Mouse (Mus musculus) lung, embryonic 15.5 days (tissue): ENCODE measurements around the gene Duxbl3. TPM values are rescaled to one million over a fixed set of nuclear protein-coding genes. Genes with fewer than 3 reads are reported as not detected.
"Not testable (repeated sequence)": the region's sequence is repeated elsewhere in the genome, so short reads cannot be mapped to it uniquely, and the experiment has no call there.

Source experiments
- ATAC-seq: fragments of 200-750 bp; cut with Nextera tagmentation; 2 replicates; pipeline ENCODE4 v1.8.0; 2017; ENCODE audit warnings: moderate number of reproducible peaks, borderline replicate concordance; ENCODE audit not compliant: low FRiP score, low TSS enrichment; ENCODE audit errors: extremely low read depth
- H3K27ac ChIP-seq: fragments of 300-500 bp; sonication (generic); 2 replicates; pipeline ENCODE4 v1.5.1; 2015; ENCODE audit warnings: moderate library complexity, mild to moderate bottlenecking, inconsistent platforms
- H3K27me3 ChIP-seq: fragments of 300-500 bp; sonication (generic); 2 replicates; pipeline ENCODE4 v1.6.1; 2015; ENCODE audit warnings: inconsistent platforms
- H3K36me3 ChIP-seq: fragments of 300-500 bp; sonication (generic); 2 replicates; pipeline ENCODE4 v1.6.1; 2015; ENCODE audit warnings: inconsistent platforms
- H3K4me1 ChIP-seq: fragments of 300-500 bp; sonication (generic); 2 replicates; pipeline ENCODE4 v1.6.1; 2015; ENCODE audit warnings: inconsistent platforms
- H3K4me2 ChIP-seq: fragments of 300-500 bp; sonication (generic); 2 replicates; pipeline ENCODE4 v1.6.1; 2015; ENCODE audit warnings: inconsistent platforms, mild to moderate bottlenecking, moderate library complexity
- H3K4me3 ChIP-seq: fragments of 300-500 bp; sonication (generic); 2 replicates; pipeline ENCODE4 v1.5.1; 2015; ENCODE audit warnings: mild to moderate bottlenecking, inconsistent platforms
- H3K9ac ChIP-seq: fragments of 300-500 bp; sonication (generic); 2 replicates; pipeline ENCODE4 v1.6.1; 2015; ENCODE audit warnings: inconsistent platforms
- H3K9me3 ChIP-seq: fragments of 300-500 bp; sonication (generic); 2 replicates; pipeline ENCODE4 v1.6.1; 2016; ENCODE audit warnings: inconsistent platforms
- WGBS: fragments of 180-500 bp; shearing (Covaris S2); methylation state at CpG from one replicate; pipeline ENCODE4 v1.1.7; 2015; 5-methylcytosine and 5-hydroxymethylcytosine counted together
- polyA plus RNA-seq: library from polyadenylated mRNA; unstranded; fragments of >200 nt; fragmentation: Nextera tagmentation; extraction: Ambion mirVana; gene quantifications from 2 replicates; pipeline ENCODE4 v1.2.1, GENCODE M21; 2015

Duxbl3 gene
- 1.7 and 1.8 TPM in 2 replicates for polyA plus RNA-seq

DNA sequence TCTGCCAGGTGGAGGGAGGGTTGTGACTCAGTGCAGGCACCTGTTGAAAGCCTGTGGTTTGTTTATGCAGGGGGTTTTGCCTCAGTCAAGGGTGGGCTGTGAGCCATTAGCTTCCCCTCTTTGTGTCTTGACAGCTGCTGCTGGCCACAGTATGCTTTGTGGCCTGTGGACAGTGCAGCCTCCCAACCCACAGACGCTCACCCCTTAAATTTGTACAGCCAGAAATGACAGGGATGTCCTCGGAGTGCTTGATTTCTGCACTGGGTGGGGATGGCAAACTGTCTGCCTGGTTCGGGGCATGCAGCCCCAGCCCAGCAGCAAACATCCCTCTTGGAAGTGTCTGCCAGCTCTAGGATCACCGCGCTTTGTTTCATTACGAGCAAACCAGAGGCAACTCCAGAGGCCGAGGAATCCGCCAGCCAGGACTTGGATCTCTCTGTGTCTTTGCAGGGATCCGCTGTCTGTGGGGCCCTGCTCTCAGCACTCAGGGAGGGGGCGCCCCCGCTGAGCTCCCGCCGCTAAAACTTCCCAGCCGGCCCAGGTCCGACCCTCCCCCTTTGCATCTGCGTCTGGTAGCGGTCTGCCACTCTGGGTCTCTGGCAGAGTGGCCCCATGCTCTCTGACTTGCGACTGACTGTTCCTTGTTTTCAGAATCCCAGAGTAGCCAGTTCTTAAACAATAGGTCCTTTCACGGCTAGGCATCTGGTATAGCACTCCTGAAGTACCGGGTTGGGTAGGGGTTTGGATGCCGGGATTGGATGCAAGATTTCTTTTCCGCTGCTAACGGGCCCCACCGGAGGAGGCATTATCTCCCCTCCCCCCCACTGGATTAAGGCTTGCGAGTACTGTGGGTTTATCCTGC lies at the start of gene Duxbl3:
Gene Duxbl3 (plus strand): TSS at position 207 of the 862 bp plus-strand sequence.
- H3K27me3 ChIP-seq, H3K4me3 ChIP-seq, H3K9ac ChIP-seq, H3K9me3 ChIP-seq, H3K4me2 ChIP-seq, H3K36me3 ChIP-seq, H3K27ac ChIP-seq, H3K4me1 ChIP-seq: not testable (repeated sequence)
- WGBS: no CpG with 5 or more reads among the region's 25 CpGs
- ATAC-seq: peak; percentile 76

DNA sequence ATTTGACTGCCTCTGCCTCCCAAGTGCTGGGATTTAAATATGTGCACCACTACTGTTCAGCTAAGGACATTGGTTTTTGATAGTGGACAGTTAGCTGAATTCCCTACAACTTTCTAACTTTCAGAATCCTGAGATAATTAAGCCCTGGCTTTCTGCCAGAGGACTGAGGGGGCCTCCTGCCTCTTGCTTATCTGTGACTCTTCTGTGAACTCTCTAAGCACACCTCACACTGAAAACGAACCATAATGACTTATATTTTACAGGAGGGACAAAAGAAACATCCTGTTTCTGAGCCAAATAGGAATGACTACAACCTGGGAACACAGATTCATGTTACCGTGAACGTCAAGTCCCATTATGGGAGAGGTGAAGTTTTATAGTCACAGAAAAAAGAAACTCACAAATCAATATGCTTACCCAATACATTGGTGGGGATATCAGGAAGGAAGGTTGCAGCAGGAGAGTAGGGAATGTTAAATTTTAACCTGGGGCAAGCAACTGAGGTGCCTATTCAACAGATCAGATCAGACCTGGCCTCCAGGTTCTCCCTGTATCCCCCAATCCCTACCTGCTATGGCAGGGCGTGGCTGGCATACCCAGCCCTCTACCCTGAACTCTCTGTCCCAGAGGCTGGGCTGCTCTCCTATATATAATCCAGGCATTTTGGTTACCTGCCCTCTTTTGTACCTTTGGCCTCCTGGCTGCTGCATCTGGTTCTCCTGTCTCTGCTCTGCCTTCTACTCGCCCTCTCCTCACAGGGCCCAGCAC lies 41.3 kb upstream of the Duxbl3 start:
- ATAC-seq, H3K9me3 ChIP-seq, H3K4me3 ChIP-seq, H3K27me3 ChIP-seq, H3K4me2 ChIP-seq, H3K4me1 ChIP-seq, H3K36me3 ChIP-seq, H3K27ac ChIP-seq, H3K9ac ChIP-seq: not testable (repeated sequence)
- WGBS: no CpG with 5 or more reads among the region's 5 CpGs

DNA sequence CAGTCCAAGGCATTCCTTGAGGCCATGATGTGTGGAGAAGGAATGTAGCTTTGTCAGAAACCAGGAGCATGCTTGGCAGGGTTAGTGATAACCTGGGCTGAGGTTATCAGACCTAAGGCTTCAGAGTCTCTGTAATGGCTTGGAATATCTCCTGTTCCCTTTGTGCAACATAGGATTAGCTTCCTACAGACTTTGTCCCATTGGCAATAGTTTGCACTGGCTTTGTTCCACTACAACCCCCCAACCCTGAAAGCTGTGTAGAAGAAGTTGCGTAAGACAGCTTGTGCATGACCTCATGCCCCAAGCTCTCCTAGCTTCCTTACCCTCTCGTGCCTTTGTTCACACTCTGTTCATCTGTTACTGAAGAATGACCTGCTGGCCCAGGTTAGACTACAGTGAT lies 20.6 kb upstream of the Duxbl3 start:
- not testable (repeated sequence) for H3K27me3 ChIP-seq, H3K4me1 ChIP-seq
- no CpG with 5 or more reads among the region's 2 CpGs for WGBS

DNA sequence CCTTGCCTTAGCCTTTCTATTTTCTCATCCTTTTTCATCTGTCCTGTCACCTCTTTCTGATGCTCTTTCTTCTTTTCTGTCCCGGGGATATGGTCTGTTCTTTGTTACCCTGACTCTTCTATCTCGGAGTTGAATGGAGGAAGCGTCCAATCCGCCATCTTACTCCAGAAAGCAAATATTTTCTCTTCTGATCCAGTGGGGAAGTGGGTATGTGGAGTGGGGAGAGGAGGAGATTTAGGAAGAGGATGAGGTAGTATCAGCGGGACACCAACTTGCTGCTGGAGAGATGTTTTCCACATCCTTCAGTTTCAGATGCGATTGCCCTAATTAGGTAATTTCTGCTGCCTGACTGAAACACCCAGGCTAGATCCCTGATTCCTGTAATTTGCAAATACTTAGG lies 967 bp downstream of the Duxbl3 start:
- H3K27ac ChIP-seq, H3K4me1 ChIP-seq, H3K9me3 ChIP-seq, H3K27me3 ChIP-seq, H3K36me3 ChIP-seq, H3K4me2 ChIP-seq, ATAC-seq, H3K9ac ChIP-seq, H3K4me3 ChIP-seq: not testable (repeated sequence)
- no CpG with 5 or more reads among the region's 6 CpGs for WGBS

More for the DNA sequence above, 20.6 kb upstream of the Duxbl3 start:
- ATAC-seq, H3K27ac ChIP-seq, H3K9me3 ChIP-seq, H3K4me3 ChIP-seq, H3K9ac ChIP-seq, H3K4me2 ChIP-seq, H3K36me3 ChIP-seq: not testable (repeated sequence)

DNA sequence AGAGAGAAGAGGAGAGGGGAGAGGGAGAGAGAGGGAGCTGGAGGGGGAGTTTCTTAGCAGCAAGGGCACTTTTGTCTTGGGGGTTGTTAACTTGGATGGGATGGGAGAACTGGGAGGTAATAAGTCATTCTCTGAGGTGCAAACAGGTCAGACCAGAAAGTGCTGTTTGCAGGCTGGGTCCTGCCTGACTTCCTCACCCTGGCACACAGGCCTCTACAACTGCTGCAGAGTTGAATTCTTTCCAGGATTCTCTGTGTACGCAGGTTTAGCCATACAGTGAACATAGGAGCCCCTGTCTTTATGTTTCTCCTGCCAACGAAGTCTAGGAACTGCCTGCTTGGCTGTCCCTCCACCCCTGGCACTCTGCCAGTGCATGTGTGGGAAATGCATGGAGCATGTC lies 29.0 kb downstream of the Duxbl3 start:
- not testable (repeated sequence) for H3K27ac ChIP-seq, H3K9ac ChIP-seq, ATAC-seq, H3K4me1 ChIP-seq, H3K4me2 ChIP-seq, H3K4me3 ChIP-seq, H3K36me3 ChIP-seq, H3K9me3 ChIP-seq, H3K27me3 ChIP-seq
- no CpG with 5 or more reads among the region's 2 CpGs for WGBS

DNA sequence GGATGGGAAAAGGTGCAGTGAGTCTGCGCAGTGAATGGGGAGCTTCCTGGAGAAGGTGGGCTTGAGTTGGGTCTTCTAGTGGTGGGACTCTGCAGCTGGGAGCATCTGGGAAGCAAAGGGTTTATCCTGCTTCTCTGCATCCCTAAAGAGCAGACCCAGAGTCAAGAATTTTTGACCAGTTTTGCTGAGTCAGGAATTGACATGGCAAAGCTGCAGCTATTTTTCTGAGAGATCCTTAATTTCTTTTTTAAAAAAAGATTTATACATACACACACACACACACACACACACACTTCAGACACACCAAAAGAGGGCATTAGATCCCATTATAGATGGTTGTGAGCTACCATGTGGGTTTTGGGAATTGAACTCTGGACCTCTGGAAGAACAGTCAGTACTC lies 36.1 kb downstream of the Duxbl3 start:
- ATAC-seq: no peak
- H3K36me3 ChIP-seq: no peaks in the 10 kb centered on the region
- no peak overlapping the region for H3K9ac ChIP-seq
- H3K27ac ChIP-seq: no peak overlapping the region
- WGBS: 100% methylated on average over 1 of the region's 1 CpGs
- no peaks in the 10 kb centered on the region for H3K4me1 ChIP-seq
- H3K4me3 ChIP-seq: no peak overlapping the region
- H3K9me3 ChIP-seq: no peaks in the 10 kb centered on the region
- no peaks in the 10 kb centered on the region for H3K27me3 ChIP-seq
- H3K4me2 ChIP-seq: no peak overlapping the region

DNA sequence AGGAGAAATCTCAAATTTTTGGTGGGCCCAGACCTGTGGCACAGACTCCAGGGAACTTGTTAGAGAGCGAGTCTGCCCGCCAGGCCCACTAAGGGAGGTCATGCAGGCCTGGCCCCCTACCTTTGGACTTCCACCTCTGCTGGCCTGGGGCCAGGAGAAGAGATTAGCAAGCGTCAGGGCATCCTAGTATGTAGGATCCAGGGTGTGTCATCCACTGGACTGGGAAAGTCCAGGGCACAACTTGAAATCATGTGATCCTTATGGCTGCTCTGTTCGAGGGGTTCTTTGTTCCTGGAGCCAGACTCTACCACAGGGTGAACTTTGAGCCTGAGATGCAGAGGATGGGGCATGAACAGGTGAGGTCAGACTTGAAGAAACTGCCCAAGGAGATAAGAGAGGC lies 39.3 kb downstream of the Duxbl3 start:
- no peak overlapping the region for H3K4me3 ChIP-seq
- no peaks in the 10 kb centered on the region for H3K36me3 ChIP-seq
- no peaks in the 10 kb centered on the region for H3K9me3 ChIP-seq
- ATAC-seq: no peak
- no peak overlapping the region for H3K27ac ChIP-seq
- 64% methylated on average over 4 of the region's 4 CpGs for WGBS
- no peak overlapping the region for H3K4me2 ChIP-seq
- no peaks in the 10 kb centered on the region for H3K4me1 ChIP-seq
- H3K9ac ChIP-seq: no peak overlapping the region
- no peaks in the 10 kb centered on the region for H3K27me3 ChIP-seq

DNA sequence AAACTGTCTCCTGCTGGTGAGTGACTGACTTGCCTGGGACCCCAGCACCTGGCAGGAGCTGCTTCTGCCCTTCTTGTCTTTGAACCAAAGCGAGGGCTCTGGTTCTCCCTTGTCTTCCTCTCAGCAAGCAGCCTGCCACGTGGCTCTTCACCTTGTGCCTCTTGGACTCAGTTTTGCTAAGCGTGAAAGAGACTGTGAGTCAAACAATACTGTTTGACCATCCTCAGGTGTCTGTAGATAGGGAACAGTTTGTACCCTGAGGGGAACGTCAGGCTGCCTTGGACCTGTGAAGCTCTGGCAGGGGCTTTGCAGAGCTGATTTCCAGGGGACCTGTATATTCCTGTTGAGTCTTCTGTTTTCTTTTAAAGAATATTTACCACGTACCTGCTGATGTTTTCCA lies 39.7 kb downstream of the Duxbl3 start:
- H3K4me2 ChIP-seq: no peak overlapping the region
- H3K9ac ChIP-seq: no peak overlapping the region
- no peaks in the 10 kb centered on the region for H3K9me3 ChIP-seq
- H3K27ac ChIP-seq: no peak overlapping the region
- no peaks in the 10 kb centered on the region for H3K4me1 ChIP-seq
- 64% methylated on average over 5 of the region's 5 CpGs for WGBS
- no peak for ATAC-seq
- no peaks in the 10 kb centered on the region for H3K36me3 ChIP-seq
- H3K27me3 ChIP-seq: no peaks in the 10 kb centered on the region
- no peak overlapping the region for H3K4me3 ChIP-seq

DNA sequence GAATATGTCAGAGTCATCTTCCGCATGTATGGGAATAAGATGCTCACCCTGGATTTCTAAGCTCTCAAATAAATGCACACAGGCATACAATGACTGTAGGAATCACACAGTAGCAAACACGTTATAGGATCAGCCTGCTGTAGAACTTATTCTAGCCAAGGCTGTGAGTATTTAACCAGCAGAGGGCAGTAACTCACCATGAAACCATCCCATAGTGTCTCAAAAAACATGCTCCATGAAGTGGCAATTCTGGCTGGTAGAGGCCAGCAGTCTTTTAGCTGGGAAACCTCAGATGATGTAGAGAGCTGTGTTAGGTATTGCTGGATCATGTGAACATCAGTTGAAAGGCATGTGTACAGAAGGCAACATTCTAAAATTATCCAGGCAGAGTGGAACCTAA lies 45.3 kb downstream of the Duxbl3 start:
- Histone ChIP-seq H3K9me3 (no peaks in the 10 kb centered on the region), H3K27ac (no peak overlapping the region), H3K4me1 (no peaks in the 10 kb centered on the region), H3K27me3 (no peaks in the 10 kb centered on the region), H3K4me2 (no peak overlapping the region), H3K9ac (no peak overlapping the region), H3K4me3 (no peak overlapping the region), H3K36me3 (no peaks in the 10 kb centered on the region)
- ATAC-seq: no peak
- 31% methylated on average over 2 of the region's 2 CpGs for WGBS

DNA sequence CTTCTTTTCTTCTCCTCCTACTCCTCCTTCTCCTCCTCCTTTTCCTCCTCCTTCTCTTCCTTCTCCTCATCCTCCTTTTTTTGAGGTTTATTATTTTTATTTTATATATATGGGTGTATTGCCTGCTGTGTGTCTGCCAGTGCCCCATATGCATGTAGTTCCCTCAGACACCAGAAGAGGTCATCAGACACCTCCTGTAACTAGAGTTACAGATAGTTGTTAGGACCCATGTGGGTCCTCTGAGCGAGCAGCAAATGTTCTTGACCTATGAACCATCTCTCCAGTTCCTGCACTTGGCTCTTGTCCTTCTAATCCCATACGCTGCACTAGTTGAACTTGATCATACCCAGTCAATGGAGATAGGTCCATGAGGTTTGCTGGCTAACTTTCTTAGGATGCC lies 48.3 kb downstream of the Duxbl3 start:
- no peak overlapping the region for H3K27ac ChIP-seq
- no peak overlapping the region for H3K9ac ChIP-seq
- no peaks in the 10 kb centered on the region for H3K9me3 ChIP-seq
- no peaks in the 10 kb centered on the region for H3K36me3 ChIP-seq
- WGBS: 37% methylated on average over 2 of the region's 2 CpGs
- H3K27me3 ChIP-seq: no peaks in the 10 kb centered on the region
- H3K4me3 ChIP-seq: no peak overlapping the region
- ATAC-seq: no peak
- no peaks in the 10 kb centered on the region for H3K4me1 ChIP-seq
- no peak overlapping the region for H3K4me2 ChIP-seq

DNA sequence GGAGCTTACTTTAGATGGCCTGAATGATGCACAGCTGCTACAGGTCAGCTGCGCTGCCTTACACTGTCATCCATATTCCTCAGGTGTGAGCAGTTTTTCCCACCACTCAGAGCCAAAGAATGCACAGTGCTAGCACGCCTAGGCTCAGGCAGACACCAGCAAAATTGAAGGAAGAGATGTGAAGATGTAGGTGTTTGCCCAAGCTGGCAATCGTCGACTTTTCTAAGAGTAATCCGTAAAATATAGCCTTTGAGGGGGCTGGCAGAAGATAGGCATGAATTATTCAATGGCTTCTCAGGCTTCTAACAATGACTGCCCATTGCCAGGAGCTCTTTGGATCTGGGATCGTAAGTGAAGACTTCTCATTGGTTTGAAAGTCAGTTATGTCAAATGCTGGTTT lies 51.1 kb downstream of the Duxbl3 start:
- Histone ChIP-seq H3K4me1 (no peaks in the 10 kb centered on the region), H3K4me2 (no peak overlapping the region), H3K9ac (no peak overlapping the region), H3K36me3 (no peaks in the 10 kb centered on the region), H3K27ac (no peak overlapping the region), H3K4me3 (no peak overlapping the region), H3K9me3 (no peaks in the 10 kb centered on the region), H3K27me3 (no peaks in the 10 kb centered on the region)
- ATAC-seq: no peak
- WGBS: 84% methylated on average over 6 of the region's 6 CpGs

DNA sequence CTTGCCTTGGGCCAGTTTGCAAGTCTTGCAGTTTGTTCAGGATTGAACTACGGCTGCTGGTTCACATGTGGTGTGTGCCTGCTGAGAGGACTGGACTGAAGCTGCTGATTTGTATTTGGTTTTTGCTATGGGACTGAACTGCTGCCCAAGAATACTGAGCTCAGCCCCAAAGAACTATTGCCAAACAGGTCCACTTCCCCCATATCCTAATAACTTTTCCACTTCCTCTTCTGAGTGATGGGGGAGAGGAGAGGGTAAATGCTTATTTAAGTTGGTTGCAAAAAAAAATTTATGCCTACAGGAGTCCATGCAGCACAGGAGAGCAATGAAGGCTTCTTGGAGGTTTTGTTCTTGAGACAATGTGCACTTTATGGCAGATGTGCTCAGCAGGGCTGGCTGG lies 51.7 kb downstream of the Duxbl3 start:
- no peak overlapping the region for H3K9ac ChIP-seq
- no peak overlapping the region for H3K4me3 ChIP-seq
- H3K9me3 ChIP-seq: no peaks in the 10 kb centered on the region
- no peak overlapping the region for H3K27ac ChIP-seq
- H3K27me3 ChIP-seq: no peaks in the 10 kb centered on the region
- ATAC-seq: no peak
- H3K4me1 ChIP-seq: no peaks in the 10 kb centered on the region
- no peak overlapping the region for H3K4me2 ChIP-seq
- WGBS: 67% methylated on average over 1 of the region's 1 CpGs
- H3K36me3 ChIP-seq: no peaks in the 10 kb centered on the region
